Mouse (Mus musculus) heart, adult 11 months (tissue): ENCODE data around the gene Slit1.

Experiments
- DNase-seq: peaks from one replicate; pipeline ENCODE4 v3.0.0; 2022

Gene Slit1

GRCm38 (mm10) chr19:41587431-41588222 lies 155.8 kb downstream of the Slit1 start:
- peak; percentile 66 for DNase-seq

GRCm38 (mm10) chr19:41586752-41587151 lies 156.7 kb downstream of the Slit1 start:
- DNase-seq: peak; percentile 40

- peak; percentile 61 for DNase-seq
Observed at GRCm38 (mm10) chr19:41582918-41583514, 160.4 kb downstream of the Slit1 start.

- DNase-seq: peak; percentile 74
Observed at GRCm38 (mm10) chr19:41581706-41582420, 161.6 kb downstream of the Slit1 start, which contains the start of gene Gm340. TSS of gene Gm340 (plus strand) at chr19:41582370.

- DNase-seq: peak; percentile 86
Observed at GRCm38 (mm10) chr19:41579311-41579920, 164.0 kb downstream of the Slit1 start.

- no peak for DNase-seq
Observed at GRCm38 (mm10) chr19:41577576-41577975, 165.9 kb downstream of the Slit1 start.

- no peak for DNase-seq
Observed at GRCm38 (mm10) chr19:41573700-41574099, 169.8 kb downstream of the Slit1 start.

GRCm38 (mm10) chr19:41568791-41569190 lies 174.7 kb downstream of the Slit1 start:
- DNase-seq: no peak

- no peak for DNase-seq
Observed at GRCm38 (mm10) chr19:41560856-41561255, 182.6 kb downstream of the Slit1 start.

GRCm38 (mm10) chr19:41558891-41559486 lies 184.5 kb downstream of the Slit1 start:
- no peak for DNase-seq

GRCm38 (mm10) chr19:41557491-41557890 lies 186.0 kb downstream of the Slit1 start:
- DNase-seq: no peak

GRCm38 (mm10) chr19:41556981-41557380 lies 186.5 kb downstream of the Slit1 start:
- DNase-seq: no peak
